In the genomic region with DNA sequence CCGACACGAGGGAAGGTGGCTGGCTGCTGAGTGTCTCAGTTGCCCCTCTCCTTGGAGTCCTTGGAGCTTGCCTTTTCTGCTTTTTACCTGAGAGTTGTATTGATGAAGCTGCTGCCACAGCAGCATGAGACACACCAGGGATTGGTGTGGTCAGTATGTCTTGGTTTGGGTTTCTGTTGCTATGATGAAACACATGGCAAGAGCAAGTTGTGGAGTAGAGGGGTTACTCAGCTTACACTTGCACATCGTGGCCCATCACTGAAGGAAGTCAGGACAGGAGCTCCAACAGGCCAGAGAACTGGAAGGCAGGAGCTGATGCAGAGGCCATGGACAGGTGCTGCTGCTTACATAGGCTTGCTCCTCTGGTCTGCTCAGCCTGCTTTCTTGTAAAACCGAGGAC, we compare ENCODE assay signal across 20 mouse cellular contexts.
"Had no signal": no experiment of that assay in that cellular context is flagged by ENCODE, and none has a peak within 500 bp of the region (broad histone marks: within the 10 kb centered on the region; RNA-seq: fewer than 3 reads in every experiment).

No protein-coding gene starts in this region.

- ATAC-seq: liver, postnatal 0 days; lung, postnatal 0 days; midbrain, embryonic 15.5 days had no signal

- DNase-seq: kidney, adult 9 months; kidney, postnatal 14 days; kidney, postnatal 4 days; left cerebral cortex, postnatal 4 days; liver, postnatal 0 days; lung, embryonic 14.5 days; retina, postnatal 1 day; right cerebral cortex, postnatal 25 days; spleen, adult 18-20 months; thymus, postnatal 36 days had no signal

- H3K27me3 ChIP-seq: limb, embryonic 12.5 days; limb, embryonic 15.5 days; midbrain, embryonic 12.5 days; midbrain, embryonic 15.5 days; neural tube, embryonic 13.5 days; stomach, embryonic 15.5 days had no signal

- H3K4me2 ChIP-seq: limb, embryonic 12.5 days; limb, embryonic 15.5 days; liver, embryonic 11.5 days; lung, embryonic 14.5 days; midbrain, embryonic 12.5 days; midbrain, embryonic 15.5 days; neural tube, embryonic 13.5 days; stomach, embryonic 15.5 days had no signal

- H3K4me3 ChIP-seq: limb, embryonic 12.5 days; limb, embryonic 15.5 days; midbrain, embryonic 12.5 days; midbrain, embryonic 15.5 days; neural tube, embryonic 13.5 days; stomach, embryonic 15.5 days had no signal

- H3K27ac ChIP-seq: limb, embryonic 12.5 days; limb, embryonic 15.5 days; liver, embryonic 14.5 days; macrophage; midbrain, embryonic 12.5 days; midbrain, embryonic 15.5 days; neural tube, embryonic 13.5 days; stomach, embryonic 15.5 days had no signal

- H3K9ac ChIP-seq: limb, embryonic 12.5 days; limb, embryonic 15.5 days; liver, embryonic 14.5 days; liver, postnatal 0 days; lung, embryonic 14.5 days; midbrain, embryonic 12.5 days; midbrain, embryonic 15.5 days; neural tube, embryonic 13.5 days; stomach, embryonic 15.5 days had no signal

- H3K9me3 ChIP-seq: limb, embryonic 12.5 days; limb, embryonic 15.5 days; midbrain, embryonic 12.5 days; midbrain, embryonic 15.5 days; neural tube, embryonic 13.5 days; stomach, embryonic 15.5 days had no signal

- H3K36me3 ChIP-seq: limb, embryonic 12.5 days; limb, embryonic 15.5 days; midbrain, embryonic 12.5 days; midbrain, embryonic 15.5 days; neural tube, embryonic 13.5 days had no signal
